ENCODE assay signal across 7 mouse cellular contexts in the genomic region with DNA sequence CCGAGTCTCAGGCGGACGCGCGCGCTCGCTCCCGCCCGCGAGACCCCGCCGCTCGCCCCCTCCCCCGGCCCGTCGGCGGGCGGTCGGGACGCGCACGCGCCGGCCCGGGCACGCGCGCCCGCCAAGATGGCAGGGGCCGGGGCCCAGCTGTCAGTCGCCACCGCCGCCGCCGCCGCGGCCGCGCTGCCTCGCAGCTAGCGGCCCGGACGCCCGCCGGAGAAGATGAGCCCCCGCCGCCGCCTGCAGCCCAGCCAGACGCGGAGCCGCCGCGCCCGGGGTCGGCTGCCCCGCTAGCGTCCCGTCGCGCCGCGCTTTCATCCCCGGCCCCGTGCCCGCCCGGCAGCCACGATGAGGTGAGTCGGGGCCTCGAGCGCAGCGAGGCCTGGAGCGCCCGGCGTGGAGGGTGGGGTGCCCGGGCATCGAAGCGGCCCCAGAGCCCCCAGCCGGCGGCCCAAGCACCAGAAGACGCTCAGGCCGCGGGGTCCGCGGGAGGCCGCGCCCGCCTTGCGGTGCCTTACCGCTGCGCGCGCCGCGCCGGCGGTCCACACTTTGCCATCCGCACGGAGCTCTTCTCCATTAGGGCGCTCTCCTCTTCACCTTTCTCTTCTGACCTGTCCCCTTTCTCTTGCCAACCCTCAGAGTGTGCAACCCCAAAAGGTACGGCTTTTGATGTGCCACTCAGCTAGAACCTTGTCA. TPM values are rescaled to one million over a fixed set of nuclear protein-coding genes. Genes with fewer than 3 reads are reported as not detected.
DNase-seq lines count a peak whose midpoint lies in the region; ATAC-seq and TF ChIP-seq lines count a peak whose summit lies in the region.

No protein-coding gene starts in this region.

- H3K27ac ChIP-seq in forebrain, embryonic 10.5 days = peak overlapping the region; percentile 96
- peak overlapping the region; percentile 92 for H3K27ac ChIP-seq in hindbrain, postnatal 0 days
- peak overlapping the region; percentile 89 for H3K27ac ChIP-seq in midbrain, embryonic 11.5 days (ENCODE audit: low read depth, low read length)

- ATAC-seq in megakaryocyte, adult 5-6 weeks (ENCODE audit: poor library complexity, severe bottlenecking) = no peak
- peak; percentile 82 for ATAC-seq in hindbrain, postnatal 0 days
- peak; percentile 74 for ATAC-seq in midbrain, embryonic 11.5 days (ENCODE audit: low FRiP score)

- H3K27me3 ChIP-seq in megakaryocyte, embryonic 14.5 days (replicated peaks) = peaks cover 75% of the 10 kb centered on the region
- H3K27me3 ChIP-seq in forebrain, embryonic 10.5 days (ENCODE audit: poor library complexity, severe bottlenecking) = peaks cover 10% of the 10 kb centered on the region
- no peaks in the 10 kb centered on the region for H3K27me3 ChIP-seq in hindbrain, postnatal 0 days (ENCODE audit: insufficient read depth, low read length)
- H3K27me3 ChIP-seq in midbrain, embryonic 11.5 days (ENCODE audit: control insufficient read depth, insufficient read depth, low read length) = no peaks in the 10 kb centered on the region

- H3K36me3 ChIP-seq in megakaryocyte, embryonic 14.5 days (replicated peaks; ENCODE audit: low read length) = no peaks in the 10 kb centered on the region
- H3K36me3 ChIP-seq in forebrain, embryonic 10.5 days (replicated peaks) = no peaks in the 10 kb centered on the region
- no peaks in the 10 kb centered on the region for H3K36me3 ChIP-seq in hindbrain, postnatal 0 days (ENCODE audit: insufficient read depth, low read length)
- no peaks in the 10 kb centered on the region for H3K36me3 ChIP-seq in midbrain, embryonic 11.5 days (ENCODE audit: control insufficient read depth, insufficient read depth, low read length)

- H3K9ac ChIP-seq in hindbrain, postnatal 0 days (replicated peaks; ENCODE audit: low read length) = peak overlapping the region; percentile 97
- H3K9ac ChIP-seq in midbrain, embryonic 11.5 days (ENCODE audit: low read length) = peak overlapping the region; percentile 98

- peak overlapping the region; percentile 77 for H3K4me2 ChIP-seq in hindbrain, postnatal 0 days (ENCODE audit: low read depth, low read length)
- H3K4me2 ChIP-seq in midbrain, embryonic 11.5 days = peak overlapping the region; percentile 68

- no peak for TF ChIP-seq CTCF in hindbrain, postnatal 0 days (IDR thresholded peaks at IDR 0.05; ENCODE audit: low read depth)

- H3K4me3 ChIP-seq in megakaryocyte, embryonic 14.5 days (replicated peaks) = peak overlapping the region; percentile 90
- peak overlapping the region; percentile 98 for H3K4me3 ChIP-seq in forebrain, embryonic 10.5 days
- peak overlapping the region; percentile 96 for H3K4me3 ChIP-seq in hindbrain, postnatal 0 days (ENCODE audit: low read length)
- peak overlapping the region; percentile 98 for H3K4me3 ChIP-seq in midbrain, embryonic 11.5 days (ENCODE audit: low read depth, low read length)

- H3K4me1 ChIP-seq in megakaryocyte, embryonic 14.5 days = peaks cover 13% of the 10 kb centered on the region
- H3K4me1 ChIP-seq in forebrain, embryonic 10.5 days = peaks cover 70% of the 10 kb centered on the region
- peaks cover 13% of the 10 kb centered on the region for H3K4me1 ChIP-seq in hindbrain, postnatal 0 days (ENCODE audit: insufficient read depth, low read length)
- peaks cover 34% of the 10 kb centered on the region for H3K4me1 ChIP-seq in midbrain, embryonic 11.5 days (ENCODE audit: control insufficient read depth, insufficient read depth, low read length)

- peak; percentile 53 for DNase-seq in adrenal gland, postnatal 14 days
- DNase-seq in forebrain, embryonic 10.5 days (ENCODE audit: extremely low spot score, low spot score) = no peak
- DNase-seq in hindbrain, postnatal 0 days (ENCODE audit: low spot score) = peak; percentile 51
- DNase-seq in midbrain, embryonic 11.5 days (ENCODE audit: low spot score, missing footprints) = peak; percentile 92
- peak; percentile 49 to 60 for DNase-seq in thymus, postnatal 36 days

- H3K9me3 ChIP-seq in megakaryocyte, embryonic 14.5 days = no peaks in the 10 kb centered on the region
- H3K9me3 ChIP-seq in forebrain, embryonic 10.5 days = no peaks in the 10 kb centered on the region
- H3K9me3 ChIP-seq in hindbrain, postnatal 0 days (ENCODE audit: low read length) = no peaks in the 10 kb centered on the region
- no peaks in the 10 kb centered on the region for H3K9me3 ChIP-seq in midbrain, embryonic 11.5 days (ENCODE audit: control insufficient read depth, low read length)

- WGBS in forebrain, embryonic 10.5 days = under 1% methylated on average over 93 of the region's 100 CpGs
- WGBS in hindbrain, postnatal 0 days = under 1% methylated on average over 65 of the region's 100 CpGs
- WGBS in midbrain, embryonic 11.5 days = under 1% methylated on average over 56 of the region's 100 CpGs

RNA-seq across cellular contexts. Expression of gene Evl, which starts 0.5 kb away (rescaled TPM):
- polyA plus RNA-seq in megakaryocyte, embryonic 14.5 days (2012; ENCODE audit: insufficient read depth, low replicate concordance) = 10.7 and 77.2 TPM in 2 replicates
- 153 and 169 TPM in 2 replicates for total RNA-seq in megakaryocyte, adult 5-6 weeks (2015)
- total RNA-seq in megakaryocyte, adult 5-6 weeks (2017) = 109 and 125 TPM in 2 replicates
- total RNA-seq in adrenal gland, postnatal 14 days (2021) = 67.3 and 107 TPM in 2 replicates
- polyA plus RNA-seq in forebrain, embryonic 10.5 days (2016; fragmentation: Nextera tagmentation; extraction: Ambion mirVana) = 50.0 and 55.2 TPM in 2 replicates
- total RNA-seq in hindbrain, postnatal 0 days (2014; rRNA removed) = 178 and 240 TPM in 2 replicates
- polyA plus RNA-seq in hindbrain, postnatal 0 days (2015; fragmentation: Nextera tagmentation; extraction: Ambion mirVana) = 222 and 231 TPM in 2 replicates
- 102 and 119 TPM in 2 replicates for polyA plus RNA-seq in midbrain, embryonic 11.5 days (2014; fragmentation: Nextera tagmentation; extraction: Ambion mirVana)
